Mouse (Mus musculus) limb, embryonic 10.5 days (tissue): ENCODE data around the gene Rgs17. TPM values are rescaled to one million over a fixed set of nuclear protein-coding genes. Genes with fewer than 3 reads are reported as not detected.
A peak's percentile ranks its signal among the peaks of the same experiment; 100 is the strongest.

Experiments used
- DNase-seq: peaks from one replicate; pipeline ENCODE4 v3.0.0-alpha.2; 2017; ENCODE audit warnings: low spot score
- H3K27ac ChIP-seq: fragments of 300-500 bp; sonication (generic); 2 replicates; pipeline ENCODE4 v1.5.1; 2016; ENCODE audit warnings: mild to moderate bottlenecking
- H3K27me3 ChIP-seq: fragments of 300-500 bp; sonication (generic); 2 replicates; pipeline ENCODE4 v1.6.1; 2016; ENCODE audit warnings: low read depth, mild to moderate bottlenecking; ENCODE audit not compliant: poor library complexity, severe bottlenecking
- H3K36me3 ChIP-seq: fragments of 300-500 bp; sonication (generic); 2 replicates; pipeline ENCODE4 v1.6.1; 2016; ENCODE audit warnings: mild to moderate bottlenecking, moderate library complexity
- H3K4me1 ChIP-seq: fragments of 300-500 bp; sonication (generic); 2 replicates; pipeline ENCODE4 v1.6.1; 2016
- H3K4me3 ChIP-seq: fragments of 300-500 bp; sonication (generic); 2 replicates; pipeline ENCODE4 v1.5.1; 2016; ENCODE audit warnings: mild to moderate bottlenecking, moderate library complexity
- H3K9me3 ChIP-seq: fragments of 300-500 bp; sonication (generic); replicated peaks from 2 replicates; pipeline ENCODE4 v1.6.1; 2016; ENCODE audit warnings: mild to moderate bottlenecking
- WGBS: fragments of 180-500 bp; shearing (Covaris S2); methylation state at CpG from one replicate; pipeline ENCODE4 v1.1.7; 2016; 5-methylcytosine and 5-hydroxymethylcytosine counted together
- polyA plus RNA-seq: library from polyadenylated mRNA; unstranded; fragments of >200 nt; fragmentation: Nextera tagmentation; extraction: Ambion mirVana; gene quantifications from 2 replicates; pipeline ENCODE4 v1.2.1, GENCODE M21; 2016

Rgs17 gene
- polyA plus RNA-seq, 1 experiment from 2014 or later, result 0.28 TPM

DNA sequence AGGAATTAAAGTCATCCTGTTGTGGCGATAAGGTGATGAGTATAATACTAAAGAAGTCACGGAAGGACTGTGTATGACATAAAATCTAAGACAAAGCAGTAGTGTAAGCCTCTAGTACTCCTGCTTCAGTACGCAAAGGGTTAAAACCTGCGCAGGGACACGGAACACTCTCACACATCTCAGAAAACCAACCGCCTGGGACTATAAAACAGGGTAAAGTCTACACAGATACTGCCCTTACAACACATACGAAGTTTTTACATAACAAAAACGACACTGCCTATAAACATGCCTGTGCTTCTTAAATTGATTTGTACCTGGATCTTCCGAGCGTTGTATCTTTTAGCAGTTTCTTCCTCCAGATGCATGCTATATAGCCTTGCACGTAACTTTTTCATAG is 108.5 kb downstream of the Rgs17 start:
- H3K36me3 ChIP-seq, result peaks cover 82% of the 10 kb centered on the region
- no peak overlapping the region for H3K27ac ChIP-seq
- WGBS, result 92% methylated on average over 11 of the region's 11 CpGs
- DNase-seq, result no peak
- H3K4me1 ChIP-seq, result no peaks in the 10 kb centered on the region
- H3K27me3 ChIP-seq, result no peaks in the 10 kb centered on the region
- H3K4me3 ChIP-seq, result no peak overlapping the region
- H3K9me3 ChIP-seq, result no peaks in the 10 kb centered on the region

DNA sequence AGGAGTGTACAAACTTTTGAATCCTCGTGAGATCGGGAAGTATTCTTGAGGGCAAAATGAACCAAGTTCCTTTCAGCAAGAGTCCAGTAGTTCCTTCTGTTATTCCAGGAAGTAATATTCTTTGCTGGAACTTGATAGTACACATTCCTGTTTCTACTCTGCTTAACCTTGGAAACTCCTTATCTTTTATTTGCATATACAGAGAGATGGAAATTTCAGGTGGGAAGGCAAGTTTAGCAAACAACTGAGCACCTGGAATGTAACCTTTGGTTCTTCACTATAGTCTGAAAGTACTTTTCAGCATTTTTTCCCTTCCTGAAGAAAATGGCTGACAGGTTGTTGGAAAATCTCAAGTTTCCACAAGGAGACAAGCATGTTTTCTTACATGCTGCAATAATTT is 114.5 kb downstream of the Rgs17 start:
- DNase-seq, result no peak
- no peaks in the 10 kb centered on the region for H3K9me3 ChIP-seq
- H3K4me3 ChIP-seq, result no peak overlapping the region
- peaks cover 9% of the 10 kb centered on the region for H3K4me1 ChIP-seq
- no peaks in the 10 kb centered on the region for H3K27me3 ChIP-seq
- WGBS, result 88% methylated on average over 2 of the region's 2 CpGs
- no peak overlapping the region for H3K27ac ChIP-seq
- peaks cover 27% of the 10 kb centered on the region for H3K36me3 ChIP-seq

DNA sequence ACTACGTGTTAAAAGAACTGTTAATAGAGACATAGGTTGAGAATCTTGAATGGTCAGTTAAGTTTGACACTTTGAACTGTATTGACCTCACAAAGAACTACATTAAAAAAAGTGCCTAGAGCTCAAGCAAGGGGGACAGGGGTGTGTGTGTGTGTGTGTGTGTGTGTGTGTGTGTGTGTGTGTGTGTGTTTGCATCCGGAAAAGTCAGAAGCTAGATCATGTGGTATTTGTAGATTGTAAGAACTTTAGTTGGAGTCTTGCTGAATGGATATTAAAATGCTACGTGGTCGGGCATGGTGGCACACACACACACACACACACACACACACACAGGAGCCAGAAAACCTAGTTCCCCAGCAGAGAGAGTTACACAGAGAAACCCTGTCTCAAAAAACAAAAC is 115.2 kb downstream of the Rgs17 start:
- Histone ChIP-seq H3K27me3 (no peaks in the 10 kb centered on the region), H3K27ac (0 out of 2 replicates have a peak overlapping the region, but pooled peaks have one; percentile 96), H3K9me3 (no peaks in the 10 kb centered on the region), H3K4me3 (no peak overlapping the region), H3K36me3 (peaks cover 27% of the 10 kb centered on the region), H3K4me1 (peaks cover 12% of the 10 kb centered on the region)
- DNase-seq, result no peak
- 85% methylated on average over 4 of the region's 4 CpGs for WGBS

DNA sequence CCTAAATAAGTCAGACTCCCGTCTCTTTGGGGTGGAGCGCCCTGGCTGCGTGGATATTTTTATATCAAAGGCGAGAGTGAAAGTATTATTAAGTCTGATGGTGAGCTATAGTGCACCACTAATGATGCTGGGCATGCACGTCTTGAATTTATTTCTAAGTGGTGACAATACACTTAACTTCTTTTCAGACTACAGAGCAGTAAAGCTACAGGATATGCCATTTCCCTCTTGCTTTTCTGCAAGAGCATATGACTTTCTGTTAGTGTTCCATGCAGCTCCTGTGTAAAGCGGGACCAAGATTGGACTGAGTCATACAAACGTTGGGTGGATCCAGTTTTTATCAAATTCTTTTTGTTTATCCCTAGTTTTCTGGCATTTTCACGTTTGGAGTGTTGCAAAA is 115.8 kb downstream of the Rgs17 start:
- WGBS, result 22% methylated on average over 8 of the region's 8 CpGs
- DNase-seq, result no peak
- peaks cover 27% of the 10 kb centered on the region for H3K36me3 ChIP-seq
- H3K4me1 ChIP-seq, result peaks cover 12% of the 10 kb centered on the region
- H3K27me3 ChIP-seq, result no peaks in the 10 kb centered on the region
- H3K9me3 ChIP-seq, result no peaks in the 10 kb centered on the region
- peak overlapping the region; percentile 96 for H3K27ac ChIP-seq
- H3K4me3 ChIP-seq, result peak overlapping the region; percentile 84

GRCm38 (mm10) chr10:5805731-5806307 is 116.4 kb downstream of the Rgs17 start:
- peaks cover 27% of the 10 kb centered on the region for H3K36me3 ChIP-seq
- no peaks in the 10 kb centered on the region for H3K9me3 ChIP-seq
- WGBS, result under 1% methylated on average over 43 of the region's 43 CpGs
- no peaks in the 10 kb centered on the region for H3K27me3 ChIP-seq
- peak overlapping the region; percentile 96 for H3K27ac ChIP-seq
- peaks cover 12% of the 10 kb centered on the region for H3K4me1 ChIP-seq
- DNase-seq, result peak; percentile 96
- peak overlapping the region; percentile 84 for H3K4me3 ChIP-seq

DNA sequence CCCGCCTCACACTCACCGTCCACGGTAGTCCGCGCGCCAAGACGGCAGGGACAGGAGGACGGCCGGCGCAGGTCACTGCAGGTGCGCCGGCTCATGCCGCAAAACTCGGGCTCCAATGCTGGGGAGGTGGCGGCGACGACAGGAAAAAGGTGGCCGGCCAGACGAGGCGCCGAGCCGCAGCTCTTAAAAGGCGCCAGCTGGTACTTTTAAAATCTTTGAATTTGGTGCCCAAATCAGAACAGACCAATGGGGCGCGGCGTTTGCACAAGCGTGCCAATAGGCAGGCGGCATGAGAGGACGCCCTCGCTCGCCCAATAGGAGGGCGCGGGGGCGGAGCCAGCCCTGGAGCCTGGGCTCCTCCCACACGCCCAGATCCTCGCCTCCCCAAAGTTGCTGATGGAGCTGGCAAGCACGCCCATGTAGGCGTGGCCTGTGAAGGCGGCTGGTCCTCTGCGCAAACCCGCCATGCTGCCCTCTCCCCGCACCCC is 116.9 kb downstream of the Rgs17 start, which contains the start of gene Fbxo5:
Gene Fbxo5, minus strand, starts transcription at position 358 of the 488 bp plus-strand sequence.
- H3K36me3 ChIP-seq, result peaks cover 27% of the 10 kb centered on the region
- H3K4me3 ChIP-seq, result peak within 1 kb of the TSS; percentile 84
- H3K9me3 ChIP-seq, result no peaks in the 10 kb centered on the region
- WGBS, result under 1% methylated on average over 42 of the region's 42 CpGs
- peak; percentile 95 for DNase-seq
- H3K27ac ChIP-seq, result peak within 1 kb of the TSS; percentile 96
- peaks cover 12% of the 10 kb centered on the region for H3K4me1 ChIP-seq
- no peaks in the 10 kb centered on the region for H3K27me3 ChIP-seq

GRCm38 (mm10) chr10:5804691-5805156 is 117.5 kb downstream of the Rgs17 start:
- WGBS, result under 1% methylated on average over 24 of the region's 24 CpGs
- H3K27me3 ChIP-seq, result no peaks in the 10 kb centered on the region
- peak overlapping the region; percentile 84 for H3K4me3 ChIP-seq
- peak overlapping the region; percentile 96 for H3K27ac ChIP-seq
- peaks cover 33% of the 10 kb centered on the region for H3K36me3 ChIP-seq
- no peaks in the 10 kb centered on the region for H3K9me3 ChIP-seq
- no peak for DNase-seq
- H3K4me1 ChIP-seq, result peaks cover 12% of the 10 kb centered on the region

- no peak for DNase-seq
- Histone ChIP-seq H3K4me3 (peak overlapping the region; percentile 84), H3K4me1 (peaks cover 12% of the 10 kb centered on the region), H3K27ac (peak overlapping the region; percentile 96), H3K27me3 (no peaks in the 10 kb centered on the region), H3K36me3 (peaks cover 42% of the 10 kb centered on the region), H3K9me3 (no peaks in the 10 kb centered on the region)
- 0% methylated on average over 1 of the region's 1 CpGs for WGBS
Measured at GRCm38 (mm10) chr10:5803739-5804138, 118.5 kb downstream of the Rgs17 start.

DNA sequence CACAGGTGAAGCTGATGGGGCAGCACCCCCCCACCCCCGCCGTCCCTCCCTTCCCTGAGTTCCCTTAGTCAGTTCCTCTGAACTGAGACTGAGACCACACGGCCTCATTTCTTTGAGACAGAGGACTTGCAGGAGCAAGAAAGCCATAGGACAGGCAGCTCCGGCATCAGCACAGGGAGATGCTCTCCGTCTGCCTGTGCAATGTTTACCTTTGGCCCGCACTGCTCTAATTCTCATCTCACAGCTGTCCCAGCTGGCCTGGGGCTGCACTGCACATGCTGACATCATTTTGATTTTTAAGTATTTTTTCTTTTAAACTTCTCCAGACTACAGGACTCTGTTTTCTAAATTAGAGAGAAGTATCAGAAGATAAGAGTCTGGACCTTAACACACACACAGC is 119.3 kb downstream of the Rgs17 start:
- DNase-seq, result no peak
- peak overlapping the region; percentile 84 for H3K4me3 ChIP-seq
- no peak overlapping the region for H3K27ac ChIP-seq
- H3K36me3 ChIP-seq, result peaks cover 51% of the 10 kb centered on the region
- no peaks in the 10 kb centered on the region for H3K27me3 ChIP-seq
- peaks cover 12% of the 10 kb centered on the region for H3K4me1 ChIP-seq
- WGBS, result 50% methylated on average over 6 of the region's 6 CpGs
- no peaks in the 10 kb centered on the region for H3K9me3 ChIP-seq

DNA sequence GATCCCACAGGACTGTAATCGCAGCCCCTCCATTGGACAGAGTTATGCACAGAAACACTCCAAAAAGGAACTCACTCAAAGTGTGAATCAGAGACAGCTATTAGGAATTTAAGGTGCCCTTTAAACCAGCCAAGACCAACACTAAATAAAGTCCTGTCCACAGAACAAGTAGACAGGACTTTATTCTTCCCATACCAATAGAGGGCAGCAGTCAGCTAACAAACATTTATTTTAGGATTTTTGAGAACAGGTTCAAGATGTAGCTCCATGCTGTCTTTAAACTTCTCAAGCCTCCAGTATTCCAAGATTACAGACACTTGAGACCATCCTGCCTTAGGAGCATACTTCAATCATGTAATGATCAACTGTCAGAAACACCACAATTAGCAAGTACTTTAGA is 121.7 kb downstream of the Rgs17 start:
- Histone ChIP-seq H3K27me3 (no peaks in the 10 kb centered on the region), H3K4me3 (no peak overlapping the region), H3K4me1 (peaks cover 8% of the 10 kb centered on the region), H3K27ac (no peak overlapping the region), H3K9me3 (no peaks in the 10 kb centered on the region), H3K36me3 (peaks cover 55% of the 10 kb centered on the region)
- WGBS, result 97% methylated on average over 1 of the region's 1 CpGs
- DNase-seq, result no peak

DNA sequence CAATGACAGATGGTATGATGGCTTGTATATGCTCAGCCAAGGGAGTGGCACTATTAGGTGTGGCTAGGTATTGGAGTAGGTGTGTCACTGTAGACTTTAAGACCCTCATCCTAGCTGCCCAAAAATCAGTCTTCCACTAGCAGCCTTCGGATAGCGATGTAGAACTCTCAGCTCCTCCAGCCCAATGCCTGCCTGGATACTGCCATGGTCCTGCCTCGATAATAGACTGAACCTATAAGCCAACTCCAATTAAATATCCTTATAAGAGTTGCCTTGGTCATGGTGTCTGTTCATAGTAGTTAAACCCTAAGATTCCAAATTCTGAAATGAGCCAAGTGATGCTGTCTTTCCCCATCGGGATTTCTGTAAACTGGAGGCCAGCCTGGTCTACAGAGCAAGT is 124.1 kb downstream of the Rgs17 start:
- H3K27ac ChIP-seq, result no peak overlapping the region
- no peak for DNase-seq
- peaks cover 7% of the 10 kb centered on the region for H3K4me1 ChIP-seq
- H3K36me3 ChIP-seq, result peaks cover 55% of the 10 kb centered on the region
- WGBS, result 84% methylated on average over 4 of the region's 4 CpGs
- H3K27me3 ChIP-seq, result no peaks in the 10 kb centered on the region
- H3K9me3 ChIP-seq, result no peaks in the 10 kb centered on the region
- H3K4me3 ChIP-seq, result no peak overlapping the region

- 23% methylated on average over 12 of the region's 12 CpGs for WGBS
- Histone ChIP-seq H3K27ac (no peak overlapping the region), H3K36me3 (no peaks in the 10 kb centered on the region), H3K9me3 (no peaks in the 10 kb centered on the region), H3K4me3 (no peak overlapping the region), H3K4me1 (no peaks in the 10 kb centered on the region), H3K27me3 (no peaks in the 10 kb centered on the region)
- DNase-seq, result peak; percentile 56
Measured at GRCm38 (mm10) chr10:5790657-5791056, 131.5 kb downstream of the Rgs17 start.

- no peak for DNase-seq
Measured at GRCm38 (mm10) chr10:5786923-5787322, 135.3 kb downstream of the Rgs17 start.

More at GRCm38 (mm10) chr10:5786923-5787322, 135.3 kb downstream of the Rgs17 start:
- no peak overlapping the region for H3K4me3 ChIP-seq
- no peaks in the 10 kb centered on the region for H3K27me3 ChIP-seq
- H3K4me1 ChIP-seq, result no peaks in the 10 kb centered on the region
- no peaks in the 10 kb centered on the region for H3K9me3 ChIP-seq
- 28% methylated on average over 4 of the region's 4 CpGs for WGBS
- no peaks in the 10 kb centered on the region for H3K36me3 ChIP-seq
- H3K27ac ChIP-seq, result no peak overlapping the region
